Mouse (Mus musculus) midbrain, embryonic 16.5 days (tissue): Measurements from ENCODE around the gene Esrrg. TPM values are rescaled to one million over a fixed set of nuclear protein-coding genes. Genes with fewer than 3 reads are reported as not detected.

Source experiments
- ATAC-seq: fragments of 200-750 bp; cut with Nextera tagmentation; 2 replicates; pipeline ENCODE4 v1.8.0; 2017; ENCODE audit warnings: moderate TSS enrichment
- H3K27ac ChIP-seq: fragments of 300-500 bp; sonication (generic); 2 replicates; pipeline ENCODE4 v1.5.1; 2014; ENCODE audit warnings: mild to moderate bottlenecking, low read length, mixed read lengths
- H3K27me3 ChIP-seq: fragments of 300-500 bp; sonication (generic); 2 replicates; pipeline ENCODE4 v1.6.1; 2014; ENCODE audit warnings: low read depth, low read length, mixed read lengths; ENCODE audit not compliant: control insufficient read depth, insufficient read depth
- H3K36me3 ChIP-seq: fragments of 300-500 bp; sonication (generic); 2 replicates; pipeline ENCODE4 v1.6.1; 2014; ENCODE audit warnings: mild to moderate bottlenecking, low read length, moderate library complexity, mixed read lengths; ENCODE audit not compliant: control insufficient read depth, insufficient read depth
- H3K4me1 ChIP-seq: fragments of 300-500 bp; sonication (generic); 2 replicates; pipeline ENCODE4 v1.6.1; 2014; ENCODE audit warnings: mild to moderate bottlenecking, low read length, mixed read lengths; ENCODE audit not compliant: control insufficient read depth, insufficient read depth
- H3K4me2 ChIP-seq: fragments of 300-500 bp; sonication (generic); 2 replicates; pipeline ENCODE4 v1.6.1; 2014; ENCODE audit warnings: mild to moderate bottlenecking, low read length, mixed read lengths
- H3K4me3 ChIP-seq: fragments of 300-500 bp; sonication (generic); 2 replicates; pipeline ENCODE4 v1.5.1; 2014; ENCODE audit warnings: low read depth, mild to moderate bottlenecking, low read length, moderate library complexity, mixed read lengths
- H3K9ac ChIP-seq: fragments of 300-500 bp; sonication (generic); 2 replicates; pipeline ENCODE4 v1.6.1; 2014; ENCODE audit warnings: low read depth, low read length, mixed read lengths
- H3K9me3 ChIP-seq: fragments of 300-500 bp; sonication (generic); replicated peaks from 2 replicates; pipeline ENCODE4 v1.6.1; 2014; ENCODE audit warnings: mild to moderate bottlenecking, low read length, mixed read lengths; ENCODE audit not compliant: control insufficient read depth, poor library complexity, severe bottlenecking
- WGBS: fragments of 180-500 bp; shearing (Covaris S2); extraction: QIAGEN DNeasy Blood & Tissue Kit; methylation state at CpG from one replicate; pipeline ENCODE4 v1.1.7; 2014; 5-methylcytosine and 5-hydroxymethylcytosine counted together
- polyA plus RNA-seq: library from polyadenylated mRNA; unstranded; fragments of >200 nt; fragmentation: Nextera tagmentation; extraction: Ambion mirVana; gene quantifications from 2 replicates; pipeline ENCODE4 v1.2.1, GENCODE M21; 2015

Gene Esrrg
- polyA plus RNA-seq, 1 experiment from 2014 or later, result 24.9 TPM

DNA sequence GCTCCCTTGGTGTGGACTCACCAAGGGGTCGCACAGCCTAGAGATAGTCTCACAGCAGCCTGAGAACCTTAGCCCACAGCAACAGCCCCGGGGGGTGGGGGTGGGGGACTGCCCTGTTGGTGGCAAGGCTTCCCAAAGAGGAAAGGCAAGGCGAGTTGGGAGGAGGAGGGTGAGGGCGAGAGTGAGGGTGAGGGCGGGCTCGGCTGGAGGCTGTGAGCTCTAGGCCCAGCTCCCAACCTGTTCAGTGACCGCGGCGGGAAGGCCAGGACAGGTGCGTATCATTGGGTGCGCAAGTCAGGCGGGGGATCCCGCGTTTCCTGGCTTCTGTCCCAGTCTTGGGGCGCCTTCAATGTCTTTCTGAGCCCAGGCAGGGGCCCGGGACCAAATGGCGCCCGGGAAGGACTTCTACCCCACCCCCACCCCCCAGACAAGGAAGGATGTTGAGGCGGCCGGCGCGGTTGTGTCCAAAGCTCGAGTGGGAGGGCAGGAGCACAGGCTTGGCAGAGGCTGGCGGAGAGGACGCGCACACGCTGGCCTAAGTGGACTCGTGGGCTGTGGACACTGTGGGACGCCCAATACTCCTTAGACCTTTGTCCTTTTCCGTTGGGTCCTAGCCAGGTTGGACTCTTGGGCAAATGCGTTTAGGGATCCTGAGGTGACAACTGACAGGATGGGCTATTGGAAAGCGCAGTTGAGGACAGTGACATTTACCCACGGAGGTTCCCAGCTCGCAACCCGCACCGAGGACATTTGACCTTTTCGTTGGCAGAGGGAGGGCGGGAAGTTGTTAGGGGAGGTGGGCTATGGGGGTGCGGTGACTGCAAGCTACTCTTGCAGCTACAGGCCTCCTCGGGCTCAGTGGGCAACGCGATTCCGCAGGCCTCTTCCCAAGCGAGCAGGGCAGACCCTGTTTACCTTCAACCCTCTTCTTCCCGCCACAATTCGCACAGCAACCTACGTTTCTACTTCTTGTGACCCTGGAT lies 1.2 kb upstream of the Esrrg start:
- Histone ChIP-seq H3K9me3 (no peaks in the 10 kb centered on the region), H3K4me2 (peak overlapping the region; percentile 31), H3K4me1 (peaks cover 37% of the 10 kb centered on the region), H3K27me3 (peaks cover 24% of the 10 kb centered on the region), H3K9ac (no peak overlapping the region), H3K27ac (no peak overlapping the region), H3K36me3 (no peaks in the 10 kb centered on the region), H3K4me3 (no peak overlapping the region)
- whole genome bisulfite sequencing, result 4% methylated on average over 45 of the region's 47 CpGs
- no peak for ATAC-seq

DNA sequence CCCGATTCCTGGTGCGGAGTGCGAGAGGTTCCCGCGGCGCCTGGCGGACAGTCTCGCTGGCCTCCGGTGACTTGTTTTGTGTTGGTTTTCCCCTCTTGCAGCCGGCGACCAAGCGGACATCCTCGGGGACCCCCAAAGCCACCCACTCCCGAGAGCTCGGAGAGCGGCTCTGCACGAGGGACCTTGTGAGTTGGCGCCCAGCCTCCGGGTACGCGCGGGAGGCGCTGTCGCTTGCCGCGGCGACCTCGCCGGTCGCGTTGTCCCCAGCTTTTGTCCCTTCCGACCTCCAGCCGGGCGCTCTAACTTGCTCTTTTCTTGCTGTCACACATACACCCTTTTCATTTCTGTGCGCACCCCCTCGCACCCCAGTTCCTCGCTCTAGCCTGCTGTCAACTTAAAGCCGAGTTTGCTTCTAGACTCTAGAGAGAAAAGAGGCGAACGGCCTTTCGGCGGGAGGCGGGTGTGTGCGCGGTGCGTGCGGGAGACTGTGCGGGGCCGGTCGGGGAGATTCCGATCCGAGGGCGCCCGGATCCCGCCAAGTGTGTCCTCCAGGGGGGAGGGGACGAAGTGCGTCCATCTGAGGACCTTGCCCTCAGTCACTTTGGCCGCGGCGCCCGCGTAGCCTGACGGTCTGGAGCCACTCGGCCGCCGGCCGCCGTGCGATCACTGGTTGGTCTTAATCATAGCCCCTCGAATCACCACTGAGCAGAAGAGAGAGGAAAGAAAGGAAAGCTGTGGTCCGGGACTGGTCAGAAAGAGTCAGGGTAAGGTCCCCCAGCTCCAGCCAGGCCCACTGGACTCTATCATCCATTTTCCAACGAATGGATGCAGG lies 646 bp downstream of the Esrrg start:
- ATAC-seq, result no peak
- H3K9me3 ChIP-seq, result no peaks in the 10 kb centered on the region
- no peaks in the 10 kb centered on the region for H3K36me3 ChIP-seq
- H3K27me3 ChIP-seq, result peaks cover 21% of the 10 kb centered on the region
- WGBS, result under 1% methylated on average over 72 of the region's 72 CpGs
- peak overlapping the region; percentile 43 for H3K4me3 ChIP-seq
- H3K27ac ChIP-seq, result no peak overlapping the region
- H3K4me2 ChIP-seq, result peak overlapping the region; percentile 84
- H3K9ac ChIP-seq, result peak overlapping the region; percentile 54
- peaks cover 37% of the 10 kb centered on the region for H3K4me1 ChIP-seq

DNA sequence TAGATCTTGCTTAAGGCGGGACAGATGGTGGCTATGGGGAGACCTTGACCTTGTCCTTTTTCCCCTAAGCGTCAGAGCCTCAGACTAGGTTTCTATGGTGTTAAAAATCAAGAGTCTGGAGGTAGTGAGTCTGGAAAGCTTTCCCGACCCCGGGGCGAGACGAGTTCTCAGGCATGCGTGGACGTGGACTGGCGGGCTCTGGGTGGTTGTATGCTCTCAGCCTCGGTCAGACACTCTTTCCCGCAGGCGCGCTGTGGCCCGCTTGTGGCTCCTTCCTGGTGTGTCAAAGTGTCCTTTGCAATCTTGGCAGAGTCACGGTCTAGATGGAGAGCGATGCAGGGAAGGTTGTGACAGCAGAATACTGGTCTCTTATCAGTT lies 1.3 kb downstream of the Esrrg start:
- Histone ChIP-seq H3K9me3 (no peaks in the 10 kb centered on the region), H3K36me3 (no peaks in the 10 kb centered on the region), H3K4me3 (peak overlapping the region; percentile 43), H3K9ac (peak overlapping the region; percentile 54; the same call in 1 of the 2 replicates), H3K27me3 (peaks cover 21% of the 10 kb centered on the region), H3K4me1 (peaks cover 36% of the 10 kb centered on the region), H3K27ac (no peak overlapping the region), H3K4me2 (peak overlapping the region; percentile 84)
- no peak for ATAC-seq
- 2% methylated on average over 16 of the region's 16 CpGs for WGBS

GRCm38 (mm10) chr1:187610336-187610948 lies 1.9 kb downstream of the Esrrg start:
- Histone ChIP-seq H3K27ac (no peak overlapping the region), H3K9ac (no peak overlapping the region), H3K4me1 (peaks cover 30% of the 10 kb centered on the region), H3K4me2 (no peak overlapping the region), H3K36me3 (no peaks in the 10 kb centered on the region), H3K27me3 (peaks cover 21% of the 10 kb centered on the region), H3K4me3 (no peak overlapping the region), H3K9me3 (no peaks in the 10 kb centered on the region)
- whole genome bisulfite sequencing, result 42% methylated on average over 7 of the region's 9 CpGs
- ATAC-seq, result no peak

GRCm38 (mm10) chr1:187611925-187612324 lies 3.3 kb downstream of the Esrrg start:
- Histone ChIP-seq H3K36me3 (no peaks in the 10 kb centered on the region), H3K4me3 (no peak overlapping the region), H3K4me1 (peaks cover 24% of the 10 kb centered on the region), H3K4me2 (no peak overlapping the region), H3K27ac (no peak overlapping the region), H3K9me3 (no peaks in the 10 kb centered on the region), H3K9ac (no peak overlapping the region), H3K27me3 (peaks cover 21% of the 10 kb centered on the region)
- WGBS, result 53% methylated on average over 5 of the region's 5 CpGs
- no peak for ATAC-seq

- WGBS, result 77% methylated on average over 3 of the region's 3 CpGs
- H3K27me3 ChIP-seq, result peaks cover 17% of the 10 kb centered on the region
- no peak overlapping the region for H3K4me3 ChIP-seq
- H3K36me3 ChIP-seq, result no peaks in the 10 kb centered on the region
- H3K4me1 ChIP-seq, result peaks cover 18% of the 10 kb centered on the region
- no peak overlapping the region for H3K4me2 ChIP-seq
- H3K9me3 ChIP-seq, result no peaks in the 10 kb centered on the region
- H3K9ac ChIP-seq, result no peak overlapping the region
- H3K27ac ChIP-seq, result no peak overlapping the region
- no peak for ATAC-seq
Observed at GRCm38 (mm10) chr1:187613277-187613676, 4.7 kb downstream of the Esrrg start.

- no peaks in the 10 kb centered on the region for H3K36me3 ChIP-seq
- ATAC-seq, result no peak
- H3K4me1 ChIP-seq, result no peaks in the 10 kb centered on the region
- H3K27me3 ChIP-seq, result no peaks in the 10 kb centered on the region
- no peak overlapping the region for H3K9ac ChIP-seq
- no peak overlapping the region for H3K4me2 ChIP-seq
- H3K4me3 ChIP-seq, result no peak overlapping the region
- H3K27ac ChIP-seq, result no peak overlapping the region
- WGBS, result 81% methylated on average over 3 of the region's 3 CpGs
- no peaks in the 10 kb centered on the region for H3K9me3 ChIP-seq
Observed at GRCm38 (mm10) chr1:187623981-187624380, 15.4 kb downstream of the Esrrg start.

DNA sequence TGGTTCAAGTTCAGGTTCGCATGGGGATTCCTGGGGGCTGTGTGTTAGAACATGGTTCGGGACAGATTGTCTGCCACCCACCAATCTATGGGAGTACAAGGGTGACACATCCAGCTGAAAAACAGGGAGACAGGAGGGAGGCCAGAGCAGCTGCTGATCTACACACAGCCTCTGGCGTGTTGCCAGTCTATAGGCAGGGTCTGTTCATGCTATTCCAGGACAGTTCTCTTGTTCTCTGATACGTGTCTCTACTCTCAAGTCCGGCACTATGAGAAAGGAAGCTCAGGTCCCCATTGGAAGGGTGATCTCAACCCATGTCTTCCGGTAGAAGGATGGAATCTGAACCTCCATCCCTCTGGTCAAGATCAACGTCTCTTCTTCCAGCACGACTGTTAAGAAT lies 21.8 kb downstream of the Esrrg start:
- H3K27ac ChIP-seq, result no peak overlapping the region
- H3K4me2 ChIP-seq, result no peak overlapping the region
- no peaks in the 10 kb centered on the region for H3K9me3 ChIP-seq
- WGBS, result 90% methylated on average over 8 of the region's 8 CpGs
- H3K36me3 ChIP-seq, result no peaks in the 10 kb centered on the region
- no peaks in the 10 kb centered on the region; the same call in 1 of the 2 replicates for H3K27me3 ChIP-seq
- no peak overlapping the region for H3K9ac ChIP-seq
- H3K4me1 ChIP-seq, result no peaks in the 10 kb centered on the region
- H3K4me3 ChIP-seq, result no peak overlapping the region
- ATAC-seq, result no peak
